Mouse (Mus musculus) adrenal gland (tissue): ENCODE data around the gene Sprn.

Source experiments
- intact Hi-C: fragments of 180-260 bp; cut with DNase I; formaldehyde crosslinking; loops from one replicate; pipeline ENCODE4 v1.15.1; 2025
- long read RNA-seq, 2 experiments: library from polyadenylated mRNA; unstranded; transcript quantifications; one replicate each; pipeline ENCODE4 v2.0.0; 2020; ENCODE audit warnings: borderline replicate concordance in 1 of 2; ENCODE audit not compliant: insufficient replicate concordance in 1 of 2

Sprn gene
- long read RNA-seq, experiment 1, result 0 reads
- long read RNA-seq, experiment 2, partial matches to known transcripts, result 0 of 1 reads
- long read RNA-seq, experiment 2, other reads (novel, unspliced or antisense), result 0 of 1 reads

GRCm38 (mm10) chr7:140154218-140154927 is at the start of gene Sprn:
Gene Sprn, minus strand, starts transcription at chr7:140154877.
- intact Hi-C loops, result no loop called here

GRCm38 (mm10) chr7:140201090-140201489 is 46.4 kb upstream of the Sprn start:
- intact Hi-C loops, result no loop called here

GRCm38 (mm10) chr7:140196002-140196401 is 41.3 kb upstream of the Sprn start:
- intact Hi-C loops, result no loop called here

GRCm38 (mm10) chr7:140194031-140194430 is 39.4 kb upstream of the Sprn start:
- intact Hi-C loops, result no loop called here

GRCm38 (mm10) chr7:140192851-140193250 is 38.2 kb upstream of the Sprn start:
- intact Hi-C loops, result no loop called here

- intact Hi-C loops, result no loop called here
These were observed 37.8 kb upstream of the Sprn start for GRCm38 (mm10) chr7:140192445-140192844.

- intact Hi-C loops, result no loop called here
These were observed 35.8 kb upstream of the Sprn start for GRCm38 (mm10) chr7:140190435-140190834.

- intact Hi-C loops, result no loop called here
These were observed 34.0 kb upstream of the Sprn start for GRCm38 (mm10) chr7:140188391-140189328.

- intact Hi-C loops, result no loop called here
These were observed 33.2 kb upstream of the Sprn start for GRCm38 (mm10) chr7:140187721-140188390.

- intact Hi-C loops, result no loop called here
These were observed 32.3 kb upstream of the Sprn start for GRCm38 (mm10) chr7:140186646-140187620.

- intact Hi-C loops, result no loop called here
These were observed 29.5 kb upstream of the Sprn start for GRCm38 (mm10) chr7:140184206-140184605.

- intact Hi-C loops, result no loop called here
These were observed 26.0 kb upstream of the Sprn start for GRCm38 (mm10) chr7:140180692-140181091.

- intact Hi-C loops, result no loop called here
These were observed 24.5 kb upstream of the Sprn start for GRCm38 (mm10) chr7:140179176-140179575.

- intact Hi-C loops, result no loop called here
These were observed 18.3 kb upstream of the Sprn start, which contains the start of gene Olfr523 for GRCm38 (mm10) chr7:140172936-140173335. Gene Olfr523, plus strand, starts transcription at chr7:140173217.

GRCm38 (mm10) chr7:140170863-140171262 is 16.2 kb upstream of the Sprn start:
- intact Hi-C loops, result no loop called here

GRCm38 (mm10) chr7:140169386-140169785 is 14.7 kb upstream of the Sprn start:
- intact Hi-C loops, result no loop called here

- intact Hi-C loops, result no loop called here
These were observed 13.3 kb upstream of the Sprn start for GRCm38 (mm10) chr7:140167950-140168349.

- intact Hi-C loops, result no loop called here
These were observed 10.0 kb upstream of the Sprn start, which contains the start of gene Olfr522 for GRCm38 (mm10) chr7:140164664-140165063. Gene Olfr522, minus strand, starts transcription at chr7:140164764.

GRCm38 (mm10) chr7:140160363-140160762 is 5.7 kb upstream of the Sprn start:
- intact Hi-C loops, result no loop called here

- intact Hi-C loops, result no loop called here
These were observed 854 bp downstream of the Sprn start for GRCm38 (mm10) chr7:140153829-140154217.
